Mouse (Mus musculus) limb, embryonic 10.5 days (tissue): Measurements from ENCODE around the gene Col28a1. TPM values are rescaled to one million over a fixed set of nuclear protein-coding genes. Genes with fewer than 3 reads are reported as not detected.

ENCODE experiments used
- DNase-seq: peaks from one replicate; pipeline ENCODE4 v3.0.0-alpha.2; 2017; ENCODE audit warnings: low spot score
- H3K27ac ChIP-seq: fragments of 300-500 bp; sonication (generic); 2 replicates; pipeline ENCODE4 v1.5.1; 2016; ENCODE audit warnings: mild to moderate bottlenecking
- H3K27me3 ChIP-seq: fragments of 300-500 bp; sonication (generic); 2 replicates; pipeline ENCODE4 v1.6.1; 2016; ENCODE audit warnings: low read depth, mild to moderate bottlenecking; ENCODE audit not compliant: poor library complexity, severe bottlenecking
- H3K36me3 ChIP-seq: fragments of 300-500 bp; sonication (generic); 2 replicates; pipeline ENCODE4 v1.6.1; 2016; ENCODE audit warnings: mild to moderate bottlenecking, moderate library complexity
- H3K4me1 ChIP-seq: fragments of 300-500 bp; sonication (generic); 2 replicates; pipeline ENCODE4 v1.6.1; 2016
- H3K4me3 ChIP-seq: fragments of 300-500 bp; sonication (generic); 2 replicates; pipeline ENCODE4 v1.5.1; 2016; ENCODE audit warnings: mild to moderate bottlenecking, moderate library complexity
- H3K9me3 ChIP-seq: fragments of 300-500 bp; sonication (generic); replicated peaks from 2 replicates; pipeline ENCODE4 v1.6.1; 2016; ENCODE audit warnings: mild to moderate bottlenecking
- WGBS: fragments of 180-500 bp; shearing (Covaris S2); methylation state at CpG from one replicate; pipeline ENCODE4 v1.1.7; 2016; 5-methylcytosine and 5-hydroxymethylcytosine counted together
- polyA plus RNA-seq: library from polyadenylated mRNA; unstranded; fragments of >200 nt; fragmentation: Nextera tagmentation; extraction: Ambion mirVana; gene quantifications from 2 replicates; pipeline ENCODE4 v1.2.1, GENCODE M21; 2016

Gene Col28a1
- polyA plus RNA-seq, 1 experiment from 2014 or later, result 0.15 TPM

- no peaks in the 10 kb centered on the region for H3K27me3 ChIP-seq
- DNase-seq, result no peak
- no peaks in the 10 kb centered on the region for H3K36me3 ChIP-seq
- 91% methylated on average over 7 of the region's 7 CpGs for WGBS
- H3K4me3 ChIP-seq, result no peak overlapping the region
- H3K9me3 ChIP-seq, result no peaks in the 10 kb centered on the region
- peaks cover 8% of the 10 kb centered on the region for H3K4me1 ChIP-seq
- H3K27ac ChIP-seq, result no peak overlapping the region
These were observed 229.7 kb downstream of the Col28a1 start for GRCm38 (mm10) chr6:7962749-7963148.

- 71% methylated on average over 2 of the region's 2 CpGs for WGBS
- no peaks in the 10 kb centered on the region for H3K27me3 ChIP-seq
- H3K27ac ChIP-seq, result no peak overlapping the region
- H3K4me1 ChIP-seq, result no peaks in the 10 kb centered on the region
- no peak overlapping the region for H3K4me3 ChIP-seq
- no peak for DNase-seq
- no peaks in the 10 kb centered on the region for H3K36me3 ChIP-seq
- H3K9me3 ChIP-seq, result no peaks in the 10 kb centered on the region
These were observed 240.2 kb downstream of the Col28a1 start for GRCm38 (mm10) chr6:7952208-7952607.

GRCm38 (mm10) chr6:7951778-7952177 lies 240.6 kb downstream of the Col28a1 start:
- Histone ChIP-seq H3K4me1 (no peaks in the 10 kb centered on the region), H3K9me3 (no peaks in the 10 kb centered on the region), H3K4me3 (no peak overlapping the region), H3K27me3 (no peaks in the 10 kb centered on the region), H3K27ac (no peak overlapping the region), H3K36me3 (no peaks in the 10 kb centered on the region)
- no peak for DNase-seq

Other genes with a start within 250 kb of the Col28a1 start
- 24.1 and 31.3 TPM in 2 replicates for gene Mios, start 16.6 kb upstream of the Col28a1 start, polyA plus RNA-seq
- gene Rpa3, start 66.6 kb upstream of the Col28a1 start, polyA plus RNA-seq, result 182 and 200 TPM in 2 replicates
- 14.4 and 15.3 TPM in 2 replicates for gene Umad1, start 66.7 kb upstream of the Col28a1 start, polyA plus RNA-seq
- 9.8 and 16.2 TPM in 2 replicates for gene Gm45062, start 66.8 kb upstream of the Col28a1 start, polyA plus RNA-seq